Mouse (Mus musculus) heart, postnatal 25 days (tissue): ENCODE measurements around the gene Timm13. TPM values are rescaled to one million over a fixed set of nuclear protein-coding genes. Genes with fewer than 3 reads are reported as not detected.

Experiments
- DNase-seq: peaks from one replicate; pipeline ENCODE4 v3.0.0; 2022; ENCODE audit warnings: low spot score
- intact Hi-C: fragments of 180-260 bp; cut with DNase I; formaldehyde crosslinking; loops from one replicate; pipeline ENCODE4 v1.15.1; 2025
- total RNA-seq, 2 experiments: library from RNA; stranded (reverse); gene quantifications; 2 replicates each; pipeline ENCODE4 v1.2.3; 2021

Gene Timm13
- total RNA-seq, 2 experiments from 2014 or later = 143 to 148 TPM

DNA sequence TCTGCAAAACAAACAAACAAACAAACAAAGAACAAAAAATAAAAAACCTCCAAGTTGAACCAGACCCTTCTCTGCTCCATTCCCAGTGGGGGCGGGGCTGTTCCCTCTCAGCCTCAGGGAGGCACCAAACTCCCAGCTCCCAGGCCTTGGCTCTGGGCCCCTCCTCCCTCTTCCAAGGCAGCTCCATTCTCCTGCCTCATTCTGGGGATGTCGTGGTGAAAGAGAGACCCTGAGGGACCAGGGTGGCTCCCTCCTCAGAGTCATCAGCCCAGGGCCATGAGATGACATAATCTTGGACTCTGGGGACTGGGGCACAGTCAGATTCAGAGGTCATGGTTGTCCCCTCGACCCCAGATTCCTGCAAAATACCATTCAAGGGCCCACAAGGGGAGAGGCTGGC, 24.2 kb downstream of the Timm13 start:
- intact Hi-C loops = loop anchor here (1.0 kb wide), 1 partner anchor 128 kb away; no protein-coding TSS in a partner anchor
- no peak for DNase-seq

DNA sequence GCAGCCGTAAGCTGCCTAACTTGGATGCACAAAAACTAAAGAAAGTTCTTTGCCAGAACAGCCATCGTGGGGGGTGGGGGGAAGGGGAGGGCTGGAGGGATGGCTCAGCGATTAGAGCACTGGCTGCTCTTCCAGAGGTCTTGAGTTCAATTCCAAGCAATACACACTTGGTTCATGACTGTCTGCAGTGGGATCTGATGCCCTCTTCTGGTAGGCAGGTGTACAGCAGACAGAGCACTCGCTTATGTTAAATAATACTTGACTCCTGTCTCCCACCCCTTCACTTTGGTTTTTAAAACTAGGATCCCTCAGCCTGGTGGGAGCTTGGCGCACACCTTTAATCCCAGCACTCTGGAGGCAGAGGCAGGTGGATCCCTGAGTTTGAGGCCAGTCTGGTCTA, 24.7 kb downstream of the Timm13 start:
- intact Hi-C loops = loop anchor here (1.0 kb wide), 1 partner anchor 128 kb away; no protein-coding TSS in a partner anchor
- no peak for DNase-seq

DNA sequence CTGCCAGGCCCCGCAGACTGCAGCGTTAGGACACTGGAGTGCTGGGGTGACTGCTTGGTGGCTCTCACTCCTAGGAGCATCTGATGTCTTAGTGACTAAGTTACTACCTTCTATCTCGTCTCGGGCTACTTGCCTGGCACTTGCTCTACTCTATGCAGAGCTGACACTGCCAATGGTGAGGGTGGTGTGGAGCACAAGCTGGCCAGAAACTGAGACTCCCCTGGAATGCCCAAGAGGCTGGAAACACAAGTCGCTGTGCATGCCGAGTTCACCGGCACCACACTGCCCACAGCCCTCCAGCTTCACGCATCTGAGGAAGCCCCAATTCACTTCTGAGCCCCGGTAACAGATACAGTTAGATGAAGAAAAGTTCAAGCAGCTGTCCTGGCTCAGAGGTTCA, 26.7 kb downstream of the Timm13 start:
- intact Hi-C loops = no loop called here
- DNase-seq = no peak

DNA sequence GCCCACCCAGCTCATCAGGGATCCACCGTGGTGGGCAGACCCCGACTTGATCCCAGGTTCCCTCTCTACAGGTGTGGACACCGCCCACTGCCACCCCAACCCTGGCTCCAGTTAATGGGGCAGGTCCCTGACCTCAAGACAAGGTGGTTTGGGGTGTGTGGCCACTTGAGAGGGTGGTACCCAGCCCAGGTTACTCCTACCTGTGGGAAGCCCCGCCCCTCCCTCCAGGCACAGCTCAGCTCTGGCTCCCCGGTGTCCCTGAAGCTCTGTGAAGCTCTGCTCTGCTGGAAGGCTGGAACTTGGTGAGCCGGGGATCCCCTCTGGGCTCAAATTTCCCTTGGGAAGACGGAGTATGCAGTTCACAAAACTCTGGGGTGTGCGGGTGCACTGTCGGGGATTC, 29.2 kb downstream of the Timm13 start, which contains the start of gene Tmprss9:
TSS of gene Tmprss9 (plus strand) at position 268 of the 400 bp plus-strand sequence.
- intact Hi-C loops = no loop called here
- DNase-seq = no peak

DNA sequence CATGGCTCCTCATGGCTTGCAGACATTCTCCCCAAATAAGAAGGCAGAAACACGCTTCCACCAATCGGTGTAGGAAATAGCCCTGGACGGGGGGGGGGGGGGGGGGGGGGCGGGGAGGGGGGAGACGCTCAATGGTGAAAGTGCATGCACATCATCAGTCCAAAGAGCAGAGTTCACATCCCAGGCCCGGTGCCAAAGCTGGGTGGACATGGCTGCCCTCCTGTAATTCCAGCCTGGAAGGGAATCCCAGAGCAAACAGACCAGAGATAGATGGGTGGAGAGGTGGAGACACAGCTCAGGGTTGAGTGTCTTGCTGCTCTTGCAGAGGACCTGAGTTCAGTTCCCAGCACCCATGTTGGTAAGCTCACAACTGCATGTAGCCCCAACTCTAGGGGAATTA, 29.8 kb downstream of the Timm13 start:
- DNase-seq = no peak
- intact Hi-C loops = no loop called here

DNA sequence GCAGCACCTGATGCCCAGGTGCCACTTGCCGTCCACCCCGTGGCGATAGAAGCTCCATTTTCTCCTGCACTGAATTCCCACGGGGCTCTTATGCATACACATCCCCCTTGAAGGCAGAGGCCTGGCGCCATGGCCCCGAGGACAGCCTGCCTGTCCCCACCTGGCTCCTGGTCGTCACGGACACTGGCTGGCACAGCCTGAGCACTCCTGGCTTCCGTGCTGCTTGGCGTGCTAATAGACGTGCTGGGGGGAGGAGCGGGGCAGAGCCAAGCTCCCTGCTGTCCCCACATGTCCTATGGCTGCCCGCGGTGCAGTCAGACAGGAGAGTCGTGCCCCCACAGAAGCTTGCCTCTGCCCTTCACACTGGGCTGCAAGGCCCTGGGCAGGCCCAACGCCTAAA, 36.3 kb downstream of the Timm13 start:
- intact Hi-C loops = no loop called here

DNA sequence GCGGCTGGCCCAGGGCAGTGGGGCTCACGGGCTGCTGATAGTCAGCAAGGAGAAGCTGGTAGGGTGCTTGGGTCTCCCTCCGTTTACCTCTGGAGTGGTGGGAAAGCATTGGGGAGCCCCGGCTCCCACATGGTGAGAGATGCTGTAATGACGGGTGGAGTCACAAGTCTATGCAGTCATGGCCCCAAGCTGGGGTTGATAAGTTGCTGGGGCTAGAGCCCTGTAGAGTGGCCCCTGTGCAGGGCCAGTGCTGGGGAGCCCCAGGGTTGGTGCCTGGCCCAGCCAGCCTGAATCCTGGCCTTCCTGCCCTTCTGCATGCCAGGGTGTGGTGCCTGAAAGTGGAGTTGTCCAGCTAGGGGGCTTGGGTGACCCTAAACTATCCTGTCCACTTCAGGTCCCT, 38.5 kb downstream of the Timm13 start:
- no peak for DNase-seq
- intact Hi-C loops = no loop called here

More for the DNA sequence above, 36.3 kb downstream of the Timm13 start:
- no peak for DNase-seq

DNA sequence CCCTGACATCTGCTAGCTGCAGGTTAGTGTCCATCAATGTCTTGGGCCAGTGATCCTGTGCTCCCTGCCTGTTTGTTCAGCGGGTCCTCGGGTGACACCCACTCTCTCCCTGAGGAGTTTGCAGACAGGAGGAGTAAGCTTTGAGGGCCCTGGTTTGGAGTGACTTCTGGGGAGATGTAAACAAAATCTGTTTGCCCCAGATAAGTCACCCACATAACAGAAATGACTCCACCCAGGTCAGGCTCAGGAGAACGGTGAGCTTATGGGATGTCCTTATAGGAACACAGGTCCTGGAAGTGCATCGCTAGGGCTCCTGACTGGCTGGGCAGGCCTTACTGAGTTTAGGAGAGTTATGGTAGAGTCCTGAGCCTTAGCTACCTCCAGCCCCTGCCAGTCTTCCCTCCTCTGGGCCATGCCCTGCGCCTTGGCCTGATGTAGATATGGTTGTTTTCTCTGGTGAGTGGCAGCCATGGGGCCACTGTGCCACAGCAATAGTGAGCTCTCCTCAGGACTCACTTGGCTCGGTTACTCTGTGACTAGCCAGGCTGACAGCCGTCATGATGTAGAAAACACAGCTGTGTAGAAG, 42.3 kb downstream of the Timm13 start:
- no peak for DNase-seq
- intact Hi-C loops = no loop called here

DNA sequence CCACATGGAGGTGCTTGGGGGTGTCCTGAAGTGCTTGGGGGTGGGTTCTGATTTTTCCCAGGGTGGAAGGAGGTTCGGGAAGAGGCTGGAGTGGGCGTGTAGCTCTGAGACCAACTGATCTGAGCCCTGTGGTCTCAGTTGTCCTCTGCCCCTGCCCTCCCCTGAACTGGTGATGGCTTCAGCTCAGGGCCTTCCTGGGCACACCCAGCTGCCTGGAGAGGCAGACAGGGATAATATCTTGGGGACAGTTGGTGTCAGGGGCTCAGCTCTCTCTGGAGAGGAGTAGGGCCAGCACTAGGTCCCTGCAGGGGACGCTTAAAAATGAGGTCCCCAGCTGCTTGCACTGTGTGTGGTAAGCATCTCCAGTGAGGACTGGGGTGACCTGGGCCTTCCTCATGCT, 42.9 kb downstream of the Timm13 start:
- no peak for DNase-seq
- intact Hi-C loops = no loop called here

DNA sequence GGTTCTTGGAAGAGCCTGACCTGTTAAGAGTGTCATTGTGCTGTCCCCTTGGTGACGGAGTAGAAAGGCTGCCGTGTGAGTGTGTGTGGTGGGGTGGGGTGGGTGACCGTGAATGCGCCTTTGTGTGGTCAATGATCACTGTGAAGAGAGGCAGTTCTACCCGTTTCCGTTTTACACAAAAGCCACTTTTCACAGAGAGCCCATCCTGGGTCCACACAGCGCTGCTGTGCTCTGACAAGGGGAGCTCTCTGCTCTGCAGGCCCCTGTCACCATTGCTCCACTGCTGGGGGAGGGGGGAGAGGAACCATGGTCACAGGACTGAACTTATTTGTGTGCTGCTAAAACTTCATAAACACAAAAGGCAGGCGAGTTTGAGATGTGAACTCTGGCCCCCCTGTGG, 43.4 kb downstream of the Timm13 start:
- DNase-seq = no peak
- intact Hi-C loops = no loop called here

DNA sequence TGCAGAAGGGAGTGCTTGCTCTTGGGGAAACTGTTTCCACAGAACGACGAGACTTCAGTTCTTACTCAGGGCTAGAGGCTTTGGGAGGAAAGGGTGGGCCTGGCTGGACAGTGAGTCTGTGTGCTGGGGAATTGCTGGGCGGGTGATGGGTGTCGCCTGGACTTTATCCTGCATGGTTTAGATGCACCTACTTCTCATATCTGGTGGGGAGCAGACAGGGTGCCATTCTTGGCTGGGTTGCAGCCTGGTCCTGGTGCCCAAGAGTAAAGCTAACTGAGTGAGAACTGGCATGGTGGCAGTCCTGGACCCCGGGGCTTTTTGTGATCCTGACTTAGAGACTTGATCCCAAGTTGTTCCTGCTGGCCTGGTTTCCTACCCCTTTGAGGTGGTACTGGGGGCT, 43.9 kb downstream of the Timm13 start:
- no peak for DNase-seq
- intact Hi-C loops = no loop called here

DNA sequence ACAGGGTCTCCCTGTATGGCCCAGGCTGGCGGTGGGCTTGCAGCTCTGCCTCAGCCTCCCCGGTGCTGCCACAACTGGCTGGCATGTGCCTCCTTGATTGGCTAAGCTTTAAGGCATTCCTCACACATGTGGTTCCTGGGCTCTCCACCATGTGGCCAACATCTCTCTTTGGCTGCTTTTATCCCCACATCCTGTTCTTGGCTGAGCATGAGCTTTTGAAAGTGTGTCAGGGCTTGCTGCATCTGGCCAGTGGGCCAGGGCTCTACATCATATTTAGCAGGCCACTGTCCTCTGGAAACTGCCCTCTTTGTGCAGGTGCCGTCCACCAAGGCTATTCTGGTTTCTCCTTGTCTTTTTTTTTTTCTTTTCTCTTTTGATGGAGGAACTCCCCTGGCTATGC, 44.5 kb downstream of the Timm13 start:
- no peak for DNase-seq
- intact Hi-C loops = no loop called here

DNA sequence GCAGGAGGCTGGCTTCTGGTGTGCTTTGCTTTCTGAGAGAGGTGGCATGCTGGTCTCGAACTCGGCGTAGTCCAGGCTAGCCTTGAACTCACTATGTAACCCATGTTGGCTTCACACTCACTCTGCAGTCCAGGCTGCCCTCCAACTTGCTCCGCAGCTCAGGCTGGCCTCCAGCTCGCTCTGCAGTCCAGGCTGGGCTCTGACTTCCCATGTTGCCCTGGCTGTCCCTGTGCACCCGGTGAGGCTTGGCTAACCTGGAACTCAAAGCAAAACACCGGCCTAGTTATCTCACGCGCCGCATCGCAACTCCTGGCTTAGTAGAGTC, 45.1 kb downstream of the Timm13 start:
- intact Hi-C loops = no loop called here
- no peak for DNase-seq

DNA sequence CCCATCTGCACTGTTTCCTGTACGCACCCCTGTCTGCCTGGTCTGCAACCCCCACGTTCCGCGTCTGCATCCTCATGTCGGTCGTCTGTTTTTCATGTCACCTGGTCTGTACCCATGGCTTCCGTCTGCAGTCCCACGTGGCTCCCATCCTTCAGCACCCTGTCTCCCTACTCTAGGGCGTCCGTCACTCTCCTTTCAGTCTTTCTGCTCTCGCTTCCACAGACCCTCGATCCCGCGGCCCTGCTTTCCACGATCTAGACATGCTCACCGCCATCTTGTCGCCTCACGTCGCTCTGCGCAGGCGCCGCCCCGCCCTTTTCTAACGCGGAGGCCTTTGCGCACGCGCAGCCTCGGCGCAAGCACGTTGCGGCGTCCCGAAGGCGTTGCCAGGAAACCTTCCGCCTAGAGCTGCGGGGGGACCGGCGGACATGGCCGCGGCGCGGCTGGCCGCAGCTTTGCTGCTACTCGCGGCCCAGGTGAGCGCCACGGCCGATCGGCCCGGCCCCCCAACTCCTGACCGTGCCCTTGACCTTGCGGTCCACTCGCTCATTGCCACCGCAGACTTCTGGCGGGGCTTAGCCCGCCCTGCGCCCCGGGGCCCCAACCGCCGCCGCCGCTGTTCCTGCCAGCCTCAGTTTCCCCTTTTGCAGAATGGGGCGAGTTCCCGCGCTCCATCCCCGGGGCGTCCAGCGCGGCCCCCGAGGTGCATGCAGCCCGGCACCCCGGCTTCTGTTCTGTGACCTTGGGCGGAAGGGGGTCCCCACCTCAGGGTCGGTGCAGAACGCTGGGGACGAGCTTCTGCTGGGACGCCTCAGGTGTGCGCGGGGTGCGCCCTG, 45.6 kb downstream of the Timm13 start, which contains the start of the genes Lsm7 and Sppl2b:
TSS of gene Lsm7 (minus strand) at position 297 of the 836 bp plus-strand sequence.
TSS of gene Sppl2b (plus strand) at position 363 of the 836 bp plus-strand sequence.
- intact Hi-C loops = no loop called here
- DNase-seq = peak; percentile 93

Other genes starting within 250 kb of the Timm13 start
- 10 to 100 TPM; 41.5 to 45.8 TPM for gene Btbd2, start 243.9 kb downstream of the Timm13 start, total RNA-seq
- gene Mknk2, start 222.9 kb downstream of the Timm13 start, total RNA-seq = 100 to 1,000 TPM; 158 to 181 TPM
- 1 to 10 TPM; 8.2 to 8.9 TPM for gene Mob3a, start 199.0 kb downstream of the Timm13 start, total RNA-seq
- gene Izumo4, start 198.8 kb downstream of the Timm13 start, total RNA-seq = 1 to 10 TPM; 2.6 to 3.4 TPM
- 10 to 100 TPM; 39.8 to 44.2 TPM for gene Ap3d1, start 158.7 kb downstream of the Timm13 start, total RNA-seq
- 10 to 100 TPM; 31.2 to 31.4 TPM for gene Dot1l, start 145.8 kb downstream of the Timm13 start, total RNA-seq
- 10 to 100 TPM; 29.6 to 29.9 TPM for gene Sf3a2, start 102.8 kb downstream of the Timm13 start, total RNA-seq
- gene Plekhj1, start 102.3 kb downstream of the Timm13 start, total RNA-seq = 10 to 100 TPM; 27.4 to 29.7 TPM
- gene Amh, start 95.7 kb downstream of the Timm13 start, total RNA-seq = under 1 TPM; 0.39 TPM
- under 1 TPM; 0.48 to 0.81 TPM for gene Jsrp1, start 87.5 kb downstream of the Timm13 start, total RNA-seq
- 100 to 1,000 TPM; 883 to 894 TPM for gene Oaz1, start 74.3 kb downstream of the Timm13 start, total RNA-seq
- gene Lingo3, start 56.9 kb downstream of the Timm13 start, total RNA-seq = 10 to 100 TPM in 1 of 2 experiments, 1 to 10 TPM in 1; 6.3 to 10.6 TPM
- gene Lsm7, start 45.8 kb downstream of the Timm13 start, total RNA-seq = 10 to 100 TPM; 20.9 to 31.6 TPM
- gene Sppl2b, start 45.7 kb downstream of the Timm13 start, total RNA-seq = 10 to 100 TPM; 22.4 to 23.6 TPM
- not detected for gene Tmprss9, start 29.1 kb downstream of the Timm13 start, total RNA-seq
- gene Lmnb2, start 17.3 kb upstream of the Timm13 start, total RNA-seq = 1 to 10 TPM; 4.6 to 5.6 TPM
- gene Gadd45b, start 29.1 kb upstream of the Timm13 start, total RNA-seq = 10 to 100 TPM in 1 of 2 experiments, 1 to 10 TPM in 1; 8.2 to 14.1 TPM
- under 1 TPM; 0.13 to 0.34 TPM for gene Gng7, start 114.0 kb upstream of the Timm13 start, total RNA-seq
- not detected for gene Diras1, start 124.7 kb upstream of the Timm13 start, total RNA-seq
- 10 to 100 TPM; 14.0 to 14.3 TPM for gene Slc39a3, start 136.5 kb upstream of the Timm13 start, total RNA-seq
- gene Sgta, start 159.2 kb upstream of the Timm13 start, total RNA-seq = 10 to 100 TPM; 86.7 to 93.2 TPM
- 10 to 100 TPM; 12.3 to 13.2 TPM for gene Thop1, start 169.1 kb upstream of the Timm13 start, total RNA-seq
- gene Creb3l3, start 197.9 kb upstream of the Timm13 start, total RNA-seq = 1 to 10 TPM in 1 of 2 experiments, under 1 TPM in 1; 0.87 to 1.2 TPM
- gene Map2k2, start 204.9 kb upstream of the Timm13 start, total RNA-seq = 100 to 1,000 TPM; 122 to 123 TPM
- 10 to 100 TPM; 34.5 to 42.2 TPM for gene Zbtb7a, start 234.3 kb upstream of the Timm13 start, total RNA-seq